Mouse (Mus musculus) forebrain, postnatal 0 days (tissue): ENCODE results near the gene Heg1. TPM values are rescaled to one million over a fixed set of nuclear protein-coding genes. Genes with fewer than 3 reads are reported as not detected.

Experiments used
- ATAC-seq: fragments of 200-750 bp; cut with Nextera tagmentation; 2 replicates; pipeline ENCODE4 v1.8.0; 2017; ENCODE audit warnings: mild to moderate bottlenecking, moderate library complexity
- DNase-seq: peaks from one replicate; pipeline ENCODE4 v3.0.0-alpha.2; 2015
- H3K27ac ChIP-seq: fragments of 300-500 bp; sonication (generic); 2 replicates; pipeline ENCODE4 v1.5.1; 2014; ENCODE audit warnings: low read depth, mild to moderate bottlenecking, antibody characterized with exemption, low read length, moderate library complexity, mixed read lengths
- H3K27me3 ChIP-seq: fragments of 300-500 bp; sonication (generic); 2 replicates; pipeline ENCODE4 v1.6.1; 2014; ENCODE audit warnings: mild to moderate bottlenecking, low read length, mixed read lengths; ENCODE audit not compliant: insufficient read depth
- H3K36me3 ChIP-seq: fragments of 300-500 bp; sonication (generic); 2 replicates; pipeline ENCODE4 v1.6.1; 2014; ENCODE audit warnings: mild to moderate bottlenecking, moderate library complexity; ENCODE audit not compliant: insufficient read depth
- H3K4me1 ChIP-seq: fragments of 300-500 bp; sonication (generic); 2 replicates; pipeline ENCODE4 v1.6.1; 2014; ENCODE audit warnings: antibody characterized with exemption; ENCODE audit not compliant: insufficient read depth
- H3K4me2 ChIP-seq: fragments of 300-500 bp; sonication (generic); 2 replicates; pipeline ENCODE4 v1.6.1; 2014; ENCODE audit warnings: low read depth, mild to moderate bottlenecking, moderate library complexity
- H3K4me3 ChIP-seq: fragments of 300-500 bp; sonication (generic); 2 replicates; pipeline ENCODE4 v1.5.1; 2014; ENCODE audit warnings: low read depth, low read length, mixed read lengths
- H3K9ac ChIP-seq: fragments of 300-500 bp; sonication (generic); 2 replicates; pipeline ENCODE4 v1.6.1; 2014; ENCODE audit warnings: mild to moderate bottlenecking
- H3K9me3 ChIP-seq: fragments of 300-500 bp; sonication (generic); 2 replicates; pipeline ENCODE4 v1.6.1; 2016; ENCODE audit warnings: low read length
- CTCF ChIP-seq: sonication (generic); IDR thresholded peaks from 2 replicates; pipeline ENCODE4 v1.5.1; 2016; ENCODE audit warnings: antibody characterized with exemption, control low read depth, low read depth
- whole genome bisulfite sequencing: fragments of 180-500 bp; shearing (Covaris S2); extraction: QIAGEN DNeasy Blood & Tissue Kit; methylation state at CpG from one replicate; pipeline ENCODE4 v1.1.7; 2014; 5-methylcytosine and 5-hydroxymethylcytosine counted together
- polyA plus RNA-seq: library from polyadenylated mRNA; unstranded; fragments of >200 nt; fragmentation: Nextera tagmentation; extraction: Ambion mirVana; gene quantifications from 2 replicates; pipeline ENCODE4 v1.2.1, GENCODE M21; 2015
- total RNA-seq: library from RNA; depleted of rRNA; stranded (reverse); fragments of >200 nt; gene quantifications from 2 replicates; pipeline ENCODE4 v1.2.3, GENCODE M21; 2014

The Heg1 gene
- total and polyA plus RNA-seq, 2 experiments from 2014 or later = 8.0 to 19.9 TPM

DNA sequence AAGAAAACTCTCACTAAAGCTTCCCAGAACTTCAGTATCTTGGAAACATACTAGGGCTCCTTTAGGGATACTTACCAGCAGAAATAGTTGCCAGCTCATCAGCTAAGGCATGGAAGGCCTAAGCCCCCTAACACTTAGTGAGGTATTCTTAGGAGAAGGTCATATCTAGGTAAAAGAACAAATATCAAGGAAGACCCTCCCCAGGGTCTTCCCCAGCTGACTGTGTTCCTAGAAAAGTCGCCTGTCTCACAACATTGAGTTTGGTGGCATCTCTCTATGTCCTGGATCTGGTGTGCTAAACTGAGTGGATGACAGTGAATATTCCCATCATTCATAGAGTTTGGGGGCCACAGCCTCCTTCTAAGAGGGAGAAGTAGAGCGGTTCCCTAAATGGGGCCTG lies 13.2 kb upstream of the Heg1 start:
- DNase-seq (no peak), ATAC-seq (no peak)
- H3K4me1 ChIP-seq = no peaks in the 10 kb centered on the region
- TF ChIP-seq CTCF = no peak
- no peak overlapping the region for H3K27ac ChIP-seq
- H3K4me2 ChIP-seq = no peak overlapping the region
- no peak overlapping the region for H3K9ac ChIP-seq
- H3K27me3 ChIP-seq = no peaks in the 10 kb centered on the region
- no peaks in the 10 kb centered on the region for H3K36me3 ChIP-seq
- no peaks in the 10 kb centered on the region for H3K9me3 ChIP-seq
- no peak overlapping the region for H3K4me3 ChIP-seq
- WGBS = 97% methylated on average over 2 of the region's 2 CpGs

DNA sequence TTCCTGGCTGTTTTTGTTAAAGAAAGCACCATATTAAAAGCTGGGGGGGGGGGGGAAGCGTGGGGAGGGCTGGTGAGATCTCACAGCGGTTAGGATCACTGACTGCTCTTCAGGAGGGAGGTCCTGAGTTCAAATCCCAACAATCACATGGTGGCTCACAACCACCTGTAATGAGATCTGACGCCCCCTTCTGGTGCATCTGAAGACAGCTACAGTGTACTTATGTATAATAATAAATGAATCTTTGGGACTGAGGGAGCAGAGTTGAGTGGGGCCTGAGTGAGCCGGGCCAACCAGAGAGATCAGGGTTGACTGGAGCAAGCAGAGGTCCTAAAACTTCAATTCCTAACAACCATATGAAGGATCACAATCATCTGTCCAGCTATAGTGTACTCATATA lies 12.0 kb upstream of the Heg1 start:
- WGBS = 90% methylated on average over 4 of the region's 4 CpGs
- no peak overlapping the region for H3K4me3 ChIP-seq
- DNase-seq = no peak
- H3K9ac ChIP-seq = no peak overlapping the region
- no peak for ATAC-seq
- no peaks in the 10 kb centered on the region for H3K9me3 ChIP-seq
- H3K4me2 ChIP-seq = no peak overlapping the region
- no peaks in the 10 kb centered on the region for H3K4me1 ChIP-seq
- no peak overlapping the region for H3K27ac ChIP-seq
- H3K36me3 ChIP-seq = no peaks in the 10 kb centered on the region
- TF ChIP-seq CTCF = no peak
- H3K27me3 ChIP-seq = no peaks in the 10 kb centered on the region

DNA sequence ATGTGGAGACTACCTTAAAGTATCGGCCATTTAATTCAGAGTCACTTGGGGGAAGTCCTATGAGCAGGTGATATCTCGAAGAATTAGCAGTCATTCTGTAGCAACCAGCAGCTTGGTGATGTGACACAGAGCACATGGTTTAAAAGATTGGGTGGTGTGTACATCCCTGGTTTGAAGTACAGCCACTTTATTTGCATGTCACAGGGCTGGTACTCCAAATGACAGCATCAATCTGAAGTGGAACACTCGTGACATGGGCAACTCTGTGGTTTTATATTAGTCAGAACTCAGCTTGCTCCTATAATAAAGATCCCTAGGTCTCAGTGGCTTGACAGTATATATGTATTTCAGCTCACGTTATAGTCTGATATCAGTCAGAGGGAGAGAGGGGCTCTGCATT lies 11.5 kb upstream of the Heg1 start:
- no peak overlapping the region for H3K9ac ChIP-seq
- H3K4me1 ChIP-seq = no peaks in the 10 kb centered on the region
- 87% methylated on average over 4 of the region's 4 CpGs for WGBS
- no peaks in the 10 kb centered on the region for H3K27me3 ChIP-seq
- no peak for ATAC-seq
- no peak for TF ChIP-seq CTCF
- no peak overlapping the region for H3K4me3 ChIP-seq
- no peak overlapping the region for H3K27ac ChIP-seq
- H3K36me3 ChIP-seq = no peaks in the 10 kb centered on the region
- H3K4me2 ChIP-seq = no peak overlapping the region
- no peaks in the 10 kb centered on the region for H3K9me3 ChIP-seq
- DNase-seq = no peak

DNA sequence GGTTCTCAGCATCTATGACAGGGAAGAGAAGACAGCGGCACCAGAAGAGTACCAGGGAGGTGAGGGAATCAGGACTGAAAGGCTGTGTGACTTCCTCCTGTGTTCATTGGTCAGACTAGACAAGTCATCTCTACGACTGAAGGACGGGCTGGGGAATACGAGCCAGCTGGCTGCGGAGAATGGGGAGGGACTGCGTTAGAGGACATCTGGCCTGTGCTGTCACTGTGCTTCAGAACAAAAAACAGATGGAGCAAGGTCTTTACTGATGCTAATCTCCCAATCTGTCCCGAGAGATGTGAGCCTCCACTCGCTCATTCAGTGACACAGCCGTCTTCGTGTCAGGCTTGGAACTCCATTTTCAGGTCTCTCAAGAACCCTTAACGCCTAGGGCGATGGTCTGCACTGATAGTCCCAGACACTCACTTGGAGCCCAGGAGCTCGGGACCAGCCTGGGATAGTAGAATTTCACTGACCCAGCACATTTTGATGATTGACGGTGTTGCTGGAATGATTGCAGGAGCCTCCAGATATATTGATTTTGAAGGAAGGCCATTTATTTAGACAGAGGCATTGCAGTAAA lies 10.6 kb upstream of the Heg1 start:
- ATAC-seq (peak; percentile 83), DNase-seq (peak; percentile 50)
- Histone ChIP-seq H3K4me3 (no peak overlapping the region), H3K36me3 (no peaks in the 10 kb centered on the region), H3K9ac (no peak overlapping the region), H3K9me3 (no peaks in the 10 kb centered on the region), H3K27me3 (no peaks in the 10 kb centered on the region), H3K4me2 (no peak overlapping the region), H3K27ac (no peak overlapping the region), H3K4me1 (no peaks in the 10 kb centered on the region)
- TF ChIP-seq CTCF = no peak
- 50% methylated on average over 14 of the region's 14 CpGs for WGBS

DNA sequence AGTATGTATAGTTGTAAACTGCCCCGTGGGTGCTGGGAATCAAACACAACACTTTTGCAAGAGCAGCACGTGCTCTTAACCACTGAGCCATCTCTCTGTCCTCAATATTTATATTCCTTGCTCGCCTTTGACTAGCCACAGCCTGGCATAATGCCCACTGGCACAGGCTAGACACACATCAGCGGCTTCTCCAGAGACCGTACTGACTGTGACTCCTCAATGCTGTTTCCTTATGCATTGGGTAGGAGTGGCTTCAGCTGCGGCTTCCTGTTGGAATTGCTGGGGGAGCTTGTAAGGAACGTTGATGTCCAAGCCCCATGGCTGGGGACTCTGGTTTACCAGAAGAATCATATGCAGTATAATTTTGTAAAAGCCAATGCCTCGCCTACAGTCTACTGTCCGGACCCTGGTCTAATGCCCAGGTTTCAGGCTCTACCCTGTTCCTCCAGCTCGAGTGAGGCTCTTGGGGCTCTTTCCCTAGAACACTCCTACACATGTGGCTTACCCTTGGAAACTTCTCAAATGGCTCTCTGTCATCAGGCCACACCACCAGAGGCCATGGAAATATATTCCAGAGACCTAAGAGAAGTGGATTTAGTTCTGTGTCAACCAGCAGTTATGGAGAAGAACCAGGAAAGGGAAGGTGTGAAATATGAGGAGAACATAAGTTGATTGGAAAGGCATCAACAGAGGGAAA lies 8.9 kb upstream of the Heg1 start:
- TF ChIP-seq CTCF = no peak
- Histone ChIP-seq H3K9me3 (no peaks in the 10 kb centered on the region), H3K4me3 (no peak overlapping the region), H3K27ac (no peak overlapping the region), H3K4me1 (no peaks in the 10 kb centered on the region), H3K36me3 (no peaks in the 10 kb centered on the region), H3K27me3 (no peaks in the 10 kb centered on the region), H3K9ac (no peak overlapping the region), H3K4me2 (no peak overlapping the region)
- DNase-seq = no peak
- 82% methylated on average over 10 of the region's 10 CpGs for WGBS
- no peak for ATAC-seq

DNA sequence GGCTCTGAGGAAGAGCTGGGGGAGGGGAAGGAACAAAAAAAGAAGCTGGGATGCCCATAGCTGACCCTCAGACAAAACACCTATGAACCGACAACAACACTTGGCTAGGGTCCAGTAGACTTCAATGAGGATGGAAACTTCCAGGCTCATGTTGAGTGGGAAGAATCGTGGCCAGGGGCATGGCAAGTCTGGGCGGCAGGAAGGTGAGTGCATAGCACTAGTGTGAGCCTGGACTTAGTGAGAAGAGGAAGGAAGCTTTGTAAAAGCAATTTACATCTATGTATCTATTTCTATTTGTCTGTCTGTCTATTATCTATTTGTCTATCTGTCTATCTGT lies 8.4 kb upstream of the Heg1 start:
- no peak for DNase-seq
- H3K4me3 ChIP-seq = no peak overlapping the region
- no peak overlapping the region for H3K4me2 ChIP-seq
- H3K9me3 ChIP-seq = no peaks in the 10 kb centered on the region
- H3K27ac ChIP-seq = no peak overlapping the region
- 59% methylated on average over 3 of the region's 3 CpGs for WGBS
- no peaks in the 10 kb centered on the region for H3K36me3 ChIP-seq
- H3K4me1 ChIP-seq = no peaks in the 10 kb centered on the region
- H3K9ac ChIP-seq = no peak overlapping the region
- ATAC-seq = no peak
- H3K27me3 ChIP-seq = no peaks in the 10 kb centered on the region
- TF ChIP-seq CTCF = no peak

DNA sequence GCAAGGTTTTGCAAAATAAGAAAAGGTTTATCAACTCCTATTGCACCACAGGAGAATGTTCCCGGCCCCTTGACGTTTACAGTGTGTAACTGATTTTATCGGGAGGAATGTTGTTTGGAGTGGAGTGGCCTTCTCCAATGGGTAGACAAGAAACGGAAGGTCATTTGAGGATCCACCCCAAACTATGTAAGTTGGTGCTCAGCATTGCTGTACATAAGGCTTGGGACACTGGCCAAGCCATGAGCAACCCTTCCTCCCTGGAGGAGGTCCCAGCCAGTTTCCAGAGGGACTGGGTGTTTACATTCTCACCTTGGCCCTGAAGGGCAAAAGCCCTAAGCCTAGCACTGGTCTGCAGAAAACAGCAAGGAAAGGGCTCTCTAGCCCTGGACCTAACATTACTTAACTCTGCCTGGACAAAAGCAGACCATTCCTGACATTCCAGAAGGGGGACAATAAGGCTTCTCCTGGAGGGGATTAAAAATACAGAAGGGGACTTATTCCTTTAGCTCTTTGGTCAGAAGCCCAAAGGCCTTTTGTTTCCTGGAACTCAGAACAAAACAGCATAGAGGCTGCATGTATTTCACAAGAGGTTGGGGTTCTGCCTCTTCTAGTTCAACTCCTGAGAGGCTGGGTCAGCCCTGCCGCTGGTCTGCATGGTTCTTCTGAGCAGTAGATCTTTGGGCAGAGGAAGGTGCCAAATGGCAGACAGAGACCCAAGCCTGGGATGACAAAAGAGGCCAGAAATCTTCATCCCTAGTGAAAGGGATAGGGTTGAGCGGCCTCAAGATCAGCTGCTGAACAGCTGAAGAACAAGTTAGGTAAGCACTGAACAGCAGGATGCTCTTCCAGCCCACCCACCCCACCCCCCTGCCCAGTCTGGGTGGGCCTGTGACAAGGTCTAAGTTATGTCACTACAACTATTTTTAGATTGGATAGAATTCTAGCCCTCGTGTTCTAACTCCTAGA lies 7.5 kb upstream of the Heg1 start:
- H3K4me2 ChIP-seq = no peak overlapping the region
- ATAC-seq (no peak), DNase-seq (no peak)
- H3K27me3 ChIP-seq = no peaks in the 10 kb centered on the region
- no peaks in the 10 kb centered on the region for H3K4me1 ChIP-seq
- no peak for TF ChIP-seq CTCF
- WGBS = 69% methylated on average over 7 of the region's 7 CpGs
- no peak overlapping the region for H3K9ac ChIP-seq
- H3K27ac ChIP-seq = no peak overlapping the region
- no peak overlapping the region for H3K4me3 ChIP-seq
- H3K36me3 ChIP-seq = no peaks in the 10 kb centered on the region
- no peaks in the 10 kb centered on the region for H3K9me3 ChIP-seq
